Mouse (Mus musculus): ENCODE data around the gene Crat.

Gene Crat

DNA sequence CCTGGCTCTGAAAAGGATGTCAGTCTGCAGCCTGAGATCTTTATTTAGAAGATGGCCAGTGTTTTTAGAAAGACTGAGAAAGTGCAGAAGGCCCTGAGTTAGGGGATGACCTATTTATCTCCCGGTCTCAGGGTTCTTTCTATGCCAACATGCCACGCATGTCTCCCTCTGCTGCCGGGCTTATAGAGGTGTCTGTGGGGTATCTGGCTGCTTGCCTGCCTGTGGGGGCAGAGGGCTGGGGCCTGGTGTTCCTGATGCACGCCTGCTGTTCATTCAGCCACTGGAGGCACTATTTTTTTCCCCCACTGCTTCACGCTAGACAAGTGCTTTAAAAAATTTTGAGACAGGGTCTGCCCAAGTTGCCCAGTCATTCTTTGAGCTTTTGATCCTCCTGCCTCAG, 49.4 kb downstream of the Crat start:
- DNase-seq (ENCODE audit: low spot score) = no peak

DNA sequence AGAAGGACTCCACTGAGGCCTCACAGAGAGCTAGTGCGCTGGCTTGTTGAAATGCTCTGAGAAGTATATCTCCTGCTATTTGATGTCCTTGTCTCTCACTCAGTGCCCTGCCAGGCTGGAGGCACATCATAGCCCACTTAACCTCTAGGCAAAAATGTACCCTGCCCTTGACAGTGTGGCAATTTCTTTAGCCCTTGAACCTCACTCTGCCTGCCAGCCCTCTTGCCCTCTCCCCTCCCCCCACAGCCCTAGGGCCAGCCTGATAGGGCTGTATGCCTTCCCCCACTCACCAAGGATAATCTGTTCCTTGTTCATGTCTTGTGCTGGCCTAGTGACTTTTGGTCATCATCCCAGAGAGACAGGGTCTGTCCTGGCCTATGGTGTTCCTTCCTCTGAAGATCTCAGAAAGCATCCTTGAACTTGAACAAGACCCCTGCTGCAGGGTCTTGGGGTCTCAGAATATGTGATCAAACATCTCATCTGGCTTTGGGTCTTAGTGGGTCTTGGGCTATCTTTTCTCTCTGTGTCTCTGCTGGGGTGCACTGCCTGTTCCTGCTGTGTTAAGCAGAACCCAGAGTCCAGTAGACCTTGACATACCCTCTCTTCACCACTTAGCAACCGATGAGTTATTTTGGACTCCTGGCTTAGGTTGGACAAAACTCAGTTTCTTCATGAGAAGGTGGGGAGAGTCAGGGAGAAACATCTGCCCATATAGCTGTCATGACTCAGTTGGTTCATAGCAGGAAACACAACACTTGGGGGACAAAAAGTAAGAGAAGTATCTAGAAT, 50.1 kb downstream of the Crat start:
- no peak for DNase-seq (ENCODE audit: low spot score)

DNA sequence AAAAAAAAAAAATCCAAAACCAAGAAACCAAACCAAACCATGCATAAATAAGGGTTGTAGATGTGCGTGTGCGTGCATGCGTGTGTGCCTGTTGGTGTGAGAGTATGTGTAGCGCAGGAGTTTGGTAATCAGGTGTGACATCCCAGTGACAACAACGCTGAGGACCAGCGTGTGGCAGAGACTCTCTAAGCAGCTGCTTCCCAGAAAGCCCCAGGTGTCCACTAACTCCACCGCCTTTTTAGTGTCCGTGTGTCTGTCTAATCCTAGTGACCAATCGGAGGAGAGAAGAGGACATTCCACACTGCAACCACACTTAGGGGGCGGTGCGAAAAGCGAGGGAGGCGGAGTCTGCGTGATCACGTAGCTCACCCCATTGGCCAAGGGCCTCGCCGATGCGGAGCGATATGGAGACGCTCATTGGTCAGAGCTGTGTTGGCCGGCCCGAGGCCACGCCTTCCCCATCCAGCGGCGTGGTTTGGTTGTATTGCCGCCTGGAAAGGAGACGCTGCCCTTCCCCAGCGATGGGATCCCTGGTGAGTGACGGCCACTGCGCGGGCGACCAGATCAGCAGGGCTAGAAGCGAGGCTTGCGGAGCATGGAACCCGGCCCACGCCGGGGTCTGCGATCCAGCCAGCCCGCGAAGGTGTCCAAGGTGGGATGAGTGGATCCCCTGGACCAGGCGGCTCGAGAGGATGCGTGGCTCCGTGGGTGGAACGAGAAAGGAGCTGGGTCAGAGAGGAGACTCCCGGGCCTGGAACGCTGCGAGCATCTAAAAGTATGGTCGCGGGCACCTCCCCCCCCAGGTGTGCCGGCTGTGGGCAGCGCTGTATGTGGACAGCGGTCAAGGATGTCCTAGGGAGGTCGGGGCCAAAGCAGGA, 51.6 kb downstream of the Crat start, which contains the start of gene Miga2:
TSS of gene Miga2 (plus strand) at position 461 of the 878 bp plus-strand sequence.
- DNase-seq (ENCODE audit: low spot score) = peak; percentile 99

DNA sequence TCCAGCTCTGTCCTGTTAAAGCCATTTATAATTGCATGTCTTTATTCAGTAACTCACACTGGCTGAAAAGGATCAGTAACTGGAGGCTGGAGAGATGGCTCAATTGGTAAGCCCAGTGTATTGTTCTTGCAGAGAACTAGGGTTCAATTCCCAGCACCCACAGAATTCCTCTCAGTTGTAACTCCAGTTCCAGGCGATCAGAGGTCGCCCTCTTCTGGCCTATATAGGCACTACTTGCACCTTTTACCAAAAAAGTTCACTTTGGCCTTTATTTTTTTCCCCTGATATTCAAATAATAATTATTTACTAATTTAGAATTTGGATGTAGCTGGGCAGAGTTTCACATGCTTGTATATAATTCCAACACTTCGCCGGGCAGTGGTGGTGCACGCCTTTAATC, 52.7 kb downstream of the Crat start:
- no peak for DNase-seq (ENCODE audit: low spot score)

GRCm38 (mm10) chr2:30360626-30361025, 55.0 kb downstream of the Crat start:
- no peak for DNase-seq (ENCODE audit: low spot score)

- peak; percentile 74 for DNase-seq (ENCODE audit: low spot score)
Observed at GRCm38 (mm10) chr2:30358533-30359531, 56.8 kb downstream of the Crat start, which contains the start of gene Sh3glb2. TSS of gene Sh3glb2 (minus strand) at chr2:30359337.

GRCm38 (mm10) chr2:30357552-30358510, 57.8 kb downstream of the Crat start:
- no peak for DNase-seq (ENCODE audit: low spot score)

DNA sequence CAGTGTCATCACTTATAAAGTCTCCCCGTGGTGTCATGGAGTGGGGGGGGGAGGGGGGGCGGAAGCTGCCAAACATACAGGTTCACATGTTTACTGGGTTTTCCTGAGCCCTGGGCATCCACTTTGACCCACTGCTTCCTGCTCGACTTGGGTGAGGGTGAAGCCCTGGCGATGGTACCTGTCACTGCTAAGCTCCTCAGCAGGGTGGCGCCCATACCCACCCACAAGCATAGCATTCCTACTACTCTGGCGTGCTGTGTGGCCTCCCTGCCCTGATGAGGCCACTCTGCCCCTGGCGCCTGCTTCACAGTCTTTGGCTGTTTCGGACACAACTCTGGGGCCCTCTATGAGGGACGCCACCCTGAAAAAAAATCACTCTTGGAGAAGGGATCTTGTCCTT, 58.7 kb downstream of the Crat start:
- DNase-seq (ENCODE audit: low spot score) = no peak

- no peak for DNase-seq (ENCODE audit: low spot score)
Observed at GRCm38 (mm10) chr2:30356266-30356665, 59.3 kb downstream of the Crat start.

GRCm38 (mm10) chr2:30355861-30356260, 59.8 kb downstream of the Crat start:
- DNase-seq (ENCODE audit: low spot score) = no peak

GRCm38 (mm10) chr2:30351149-30351548, 64.5 kb downstream of the Crat start:
- DNase-seq (ENCODE audit: low spot score) = peak; percentile 90

Measured in adipocyte (in vitro differentiated cells).